Comparison of ENCODE assay signal across 21 mouse cellular contexts in genomic region chr7:80221179-80221750, GRCm38 (mm10). TPM values are rescaled to one million over a fixed set of nuclear protein-coding genes. Genes with fewer than 3 reads are reported as not detected.
A peak's percentile ranks its signal among the peaks of the same experiment; 100 is the strongest.
DNase-seq lines count a peak whose midpoint lies in the region; ATAC-seq and TF ChIP-seq lines count a peak whose summit lies in the region.
"Had no signal": no experiment of that assay in that cellular context is flagged by ENCODE, and none has a peak within 500 bp of the region (broad histone marks: within the 10 kb centered on the region; RNA-seq: fewer than 3 reads in every experiment).

No protein-coding gene starts in this region.

- no peak for TF ChIP-seq CTCF in E14TG2a.4 (conservative IDR thresholded peaks at IDR 0.05; ENCODE audit: low read length)
- TF ChIP-seq CTCF in ES-Bruce4 (IDR thresholded peaks at IDR 0.05; ENCODE audit: low read depth, low read length), result no peak

- no peaks in the 10 kb centered on the region for H3K27me3 ChIP-seq in E14TG2a.4 (ENCODE audit: insufficient read depth, low read length)
- H3K27me3 ChIP-seq in ES-Bruce4 (ENCODE audit: control insufficient read depth, insufficient read depth, low read length, poor library complexity, severe bottlenecking), result no peaks in the 10 kb centered on the region
- H3K27me3 ChIP-seq in hindbrain, embryonic 11.5 days (ENCODE audit: control insufficient read depth, insufficient read depth, low read length), result no peaks in the 10 kb centered on the region
- H3K27me3 ChIP-seq: embryonic facial prominence, embryonic 13.5 days; embryonic facial prominence, embryonic 15.5 days; forebrain, embryonic 13.5 days; forebrain, embryonic 15.5 days had no signal

- peak overlapping the region; percentile 71 for H3K27ac ChIP-seq in ES-Bruce4 (ENCODE audit: insufficient read depth, low read length)
- H3K27ac ChIP-seq in ES-E14 (ENCODE audit: insufficient read depth, low read depth, low read length, poor library complexity, severe bottlenecking), result peak overlapping the region; percentile 75
- H3K27ac ChIP-seq in hindbrain, embryonic 11.5 days (ENCODE audit: low read depth, low read length), result no peak overlapping the region
- H3K27ac ChIP-seq: embryonic facial prominence, embryonic 13.5 days; embryonic facial prominence, embryonic 15.5 days; forebrain, embryonic 13.5 days; forebrain, embryonic 15.5 days had no signal

- H3K4me3 ChIP-seq in E14TG2a.4 (replicated peaks; ENCODE audit: low read length) (peak overlapping the region; percentile 51; the same call in 1 of the 2 replicates), ES-Bruce4 (ENCODE audit: low read depth, low read length) (no peak overlapping the region), ES-E14 (ENCODE audit: insufficient read depth in 1 of 2, low read depth in 1 of 2, low read length in 2 of 2, poor library complexity in 1 of 2, severe bottlenecking in 1 of 2) (no peak overlapping the region)
- H3K4me3 ChIP-seq in hindbrain, embryonic 11.5 days (ENCODE audit: low read depth, low read length), result no peak overlapping the region
- H3K4me3 ChIP-seq: embryonic facial prominence, embryonic 13.5 days; embryonic facial prominence, embryonic 15.5 days; erythroblast, embryonic 14.5 days; forebrain, embryonic 13.5 days; forebrain, embryonic 15.5 days had no signal

- no peak overlapping the region for H3K9ac ChIP-seq in ES-Bruce4 (ENCODE audit: low read depth, poor library complexity, severe bottlenecking)
- H3K9ac ChIP-seq in ES-E14 (ENCODE audit: insufficient read depth, low read depth, low read length, poor library complexity, severe bottlenecking), result no peak overlapping the region
- H3K9ac ChIP-seq in hindbrain, embryonic 11.5 days (ENCODE audit: low read depth, low read length), result no peak overlapping the region
- H3K9ac ChIP-seq: embryonic facial prominence, embryonic 13.5 days; embryonic facial prominence, embryonic 15.5 days; forebrain, embryonic 13.5 days; forebrain, embryonic 15.5 days; forebrain, postnatal 0 days had no signal

- no peak for ATAC-seq in hindbrain, embryonic 11.5 days (ENCODE audit: low FRiP score)
- ATAC-seq: forebrain, embryonic 13.5 days; forebrain, embryonic 15.5 days; forebrain, postnatal 0 days had no signal

- TF ChIP-seq POLR2A in ES-Bruce4 (IDR thresholded peaks at IDR 0.05; ENCODE audit: insufficient read depth, low read length), result no peak

- TF ChIP-seq EP300 in ES-Bruce4 (IDR thresholded peaks at IDR 0.05; ENCODE audit: insufficient read depth, low read depth, low read length), result peak; percentile 76

- H3K4me1 ChIP-seq in E14TG2a.4 (replicated peaks; ENCODE audit: low read depth, low read length) (peaks cover 93% of the 10 kb centered on the region), ES-Bruce4 (ENCODE audit: control insufficient read depth, insufficient read depth, low read length) (peaks cover 2% of the 10 kb centered on the region), ES-E14 (ENCODE audit: control insufficient read depth in 2 of 2, insufficient read depth in 2 of 2, low read length in 2 of 2, poor library complexity in 1 of 2) (peaks cover 2 to 15% of the 10 kb centered on the region in 2 experiments; a peak in 2 of 4 replicates)
- no peaks in the 10 kb centered on the region for H3K4me1 ChIP-seq in hindbrain, embryonic 11.5 days (replicated peaks; ENCODE audit: control insufficient read depth, insufficient read depth, low read length)
- H3K4me1 ChIP-seq: embryonic facial prominence, embryonic 13.5 days; embryonic facial prominence, embryonic 15.5 days; forebrain, embryonic 13.5 days; forebrain, embryonic 15.5 days had no signal

- peaks cover 98% of the 10 kb centered on the region for H3K36me3 ChIP-seq in E14TG2a.4 (ENCODE audit: insufficient read depth, low read length)
- peaks cover 76% of the 10 kb centered on the region for H3K36me3 ChIP-seq in ES-Bruce4 (ENCODE audit: control insufficient read depth, insufficient read depth, low read length, poor library complexity, severe bottlenecking)
- H3K36me3 ChIP-seq in ES-E14 (ENCODE audit: control insufficient read depth, insufficient read depth, low read length, poor library complexity, severe bottlenecking), result peaks cover 74% of the 10 kb centered on the region
- peaks cover 30% of the 10 kb centered on the region for H3K36me3 ChIP-seq in hindbrain, embryonic 11.5 days (ENCODE audit: control insufficient read depth, insufficient read depth, low read length)

- in situ Hi-C loops in ES-E14 (cut with MboI; ENCODE audit: low sequenced_read_pairs in 2 of 2, unreplicated experiment in 2 of 2), result no loop called here

- H3K4me2 ChIP-seq in hindbrain, embryonic 11.5 days (replicated peaks; ENCODE audit: low read depth, low read length), result no peak overlapping the region
- H3K4me2 ChIP-seq: embryonic facial prominence, embryonic 13.5 days; embryonic facial prominence, embryonic 15.5 days; forebrain, embryonic 13.5 days; forebrain, embryonic 15.5 days had no signal

- H3K9me3 ChIP-seq in E14TG2a.4 (ENCODE audit: low read length), result no peaks in the 10 kb centered on the region
- no peaks in the 10 kb centered on the region for H3K9me3 ChIP-seq in ES-Bruce4 (replicated peaks; ENCODE audit: control insufficient read depth, insufficient read depth, low read length, poor library complexity, severe bottlenecking)
- H3K9me3 ChIP-seq in ES-E14 (ENCODE audit: control insufficient read depth, insufficient read depth, low read depth, low read length), result no peaks in the 10 kb centered on the region
- no peaks in the 10 kb centered on the region for H3K9me3 ChIP-seq in hindbrain, embryonic 11.5 days (ENCODE audit: control insufficient read depth, low read length)
- H3K9me3 ChIP-seq: embryonic facial prominence, embryonic 13.5 days; embryonic facial prominence, embryonic 15.5 days; forebrain, embryonic 13.5 days; forebrain, embryonic 15.5 days had no signal

- WGBS in hindbrain, embryonic 11.5 days, result 92% methylated on average over 4 of the region's 4 CpGs

- DNase-seq in ES-E14 (ENCODE audit: low read depth, low spot score), result no peak
- peak; percentile 71 for DNase-seq in ZHBTc4 (ENCODE audit: low read depth, low spot score)
- no peak for DNase-seq in adipocyte (ENCODE audit: low spot score)
- no peak for DNase-seq in hindbrain, embryonic 11.5 days (ENCODE audit: low spot score)
- no peak for DNase-seq in cerebellum, postnatal 25 days
- DNase-seq: cerebellum, adult 11-12 months; cerebellum, adult 2 months; cerebellum, adult 9-10 months; cerebellum, postnatal 10 days; cerebellum, postnatal 36 days; embryo, embryonic 11 days; forebrain, postnatal 0 days had no signal

TF ChIP-seq in ES-E14, 5 proteins besides CTCF, POLR2A, EP300 and RAD21:
- TF ChIP-seq MAFK (IDR thresholded peaks at IDR 0.05; ENCODE audit: insufficient read depth, low read depth, low read length) (peak; percentile 85), ZC3H11A (IDR thresholded peaks at IDR 0.05; ENCODE audit: borderline replicate concordance, low read depth, low read length) (no peak)

RNA-seq across cellular contexts. Expression of gene Cib1, which starts 11.3 kb away (rescaled TPM):
- 35.5 and 38.4 TPM in 2 replicates for polyA plus RNA-seq in ES-Bruce4 (2011; ENCODE audit: insufficient read depth, insufficient read length, low read depth, missing spikeins)
- 52.6 and 59.7 TPM in 2 replicates for total RNA-seq in ES-E14 (2012; rRNA removed)
- 58.9 and 61.7 TPM in 2 replicates for polyA plus RNA-seq in hindbrain, embryonic 11.5 days (2014; fragmentation: Nextera tagmentation; extraction: Ambion mirVana)

RNA-seq across cellular contexts. Expression of gene Gdpgp1, which starts 11.4 kb away (rescaled TPM):
- 3.3 and 4.3 TPM in 2 replicates for polyA plus RNA-seq in ES-Bruce4 (2011; ENCODE audit: insufficient read depth, insufficient read length, low read depth, missing spikeins)
- total RNA-seq in ES-E14 (2012; rRNA removed), result 4.4 and 4.5 TPM in 2 replicates
- 5.0 and 5.6 TPM in 2 replicates for polyA plus RNA-seq in hindbrain, embryonic 11.5 days (2014; fragmentation: Nextera tagmentation; extraction: Ambion mirVana)

RNA-seq across cellular contexts. Expression of gene Ttll13, which starts 24.9 kb away (rescaled TPM):
- polyA plus RNA-seq in ES-Bruce4 (2011; ENCODE audit: insufficient read depth, insufficient read length, low read depth, missing spikeins), result 0.84 and 1.2 TPM in 2 replicates
- 1.4 and 2.8 TPM in 2 replicates for total RNA-seq in ES-E14 (2012; rRNA removed)
- polyA plus RNA-seq in hindbrain, embryonic 11.5 days (2014; fragmentation: Nextera tagmentation; extraction: Ambion mirVana), result 1.1 and 1.4 TPM in 2 replicates
- total RNA-seq: common myeloid progenitor, adult 5-6 weeks had no signal
- polyA plus RNA-seq: C2C12 had no signal

RNA-seq across cellular contexts. Expression of gene Sema4b, which starts 34.6 kb away (rescaled TPM):
- polyA plus RNA-seq in ES-Bruce4 (2011; ENCODE audit: insufficient read depth, insufficient read length, low read depth, missing spikeins), result 27.1 and 29.0 TPM in 2 replicates
- total RNA-seq in ES-E14 (2012; rRNA removed), result 50.1 and 106 TPM in 2 replicates
- polyA plus RNA-seq in hindbrain, embryonic 11.5 days (2014; fragmentation: Nextera tagmentation; extraction: Ambion mirVana), result 10.5 and 15.6 TPM in 2 replicates

RNA-seq across cellular contexts. Expression of gene Ngrn, which starts 39.8 kb away (rescaled TPM):
- polyA plus RNA-seq in ES-Bruce4 (2011; ENCODE audit: insufficient read depth, insufficient read length, low read depth, missing spikeins), result 29.1 and 32.5 TPM in 2 replicates
- 37.8 and 45.2 TPM in 2 replicates for total RNA-seq in ES-E14 (2012; rRNA removed)
- 49.5 and 51.6 TPM in 2 replicates for polyA plus RNA-seq in hindbrain, embryonic 11.5 days (2014; fragmentation: Nextera tagmentation; extraction: Ambion mirVana)
